Mouse (Mus musculus) hindbrain, embryonic 16.5 days (tissue): ENCODE results near the gene Gm21518. TPM values are rescaled to one million over a fixed set of nuclear protein-coding genes. Genes with fewer than 3 reads are reported as not detected.
"Not testable (repeated sequence)": the region's sequence is repeated elsewhere in the genome, so short reads cannot be mapped to it uniquely, and the experiment has no call there.

Experiments
- ATAC-seq: fragments of 200-750 bp; cut with Nextera tagmentation; 2 replicates; pipeline ENCODE4 v1.8.0; 2017; ENCODE audit warnings: moderate TSS enrichment, moderate library complexity
- H3K27ac ChIP-seq: fragments of 300-500 bp; sonication (generic); 2 replicates; pipeline ENCODE4 v1.5.1; 2014; ENCODE audit warnings: low read depth, mild to moderate bottlenecking, control low read depth, low read length, moderate library complexity
- H3K27me3 ChIP-seq: fragments of 300-500 bp; sonication (generic); replicated peaks from 2 replicates; pipeline ENCODE4 v1.6.1; 2014; ENCODE audit warnings: low read length; ENCODE audit not compliant: control insufficient read depth, insufficient read depth
- H3K36me3 ChIP-seq: fragments of 300-500 bp; sonication (generic); 2 replicates; pipeline ENCODE4 v1.6.1; 2014; ENCODE audit warnings: mild to moderate bottlenecking, low read length, moderate library complexity, mixed read lengths; ENCODE audit not compliant: control insufficient read depth, insufficient read depth
- H3K4me1 ChIP-seq: fragments of 300-500 bp; sonication (generic); 2 replicates; pipeline ENCODE4 v1.6.1; 2014; ENCODE audit warnings: low read depth, low read length; ENCODE audit not compliant: control insufficient read depth, insufficient read depth
- H3K4me2 ChIP-seq: fragments of 300-500 bp; sonication (generic); 2 replicates; pipeline ENCODE4 v1.6.1; 2014; ENCODE audit warnings: mild to moderate bottlenecking, low read length, control low read depth, moderate library complexity
- H3K4me3 ChIP-seq: fragments of 300-500 bp; sonication (generic); 2 replicates; pipeline ENCODE4 v1.5.1; 2014; ENCODE audit warnings: mild to moderate bottlenecking, low read length, control low read depth, moderate library complexity
- H3K9ac ChIP-seq: fragments of 300-500 bp; sonication (generic); 2 replicates; pipeline ENCODE4 v1.6.1; 2014; ENCODE audit warnings: low read depth, mild to moderate bottlenecking, control low read depth, low read length, moderate library complexity
- H3K9me3 ChIP-seq: fragments of 300-500 bp; sonication (generic); 2 replicates; pipeline ENCODE4 v1.6.1; 2014; ENCODE audit warnings: mild to moderate bottlenecking, low read length, moderate library complexity; ENCODE audit not compliant: control insufficient read depth
- WGBS: fragments of 180-500 bp; shearing (Covaris S2); extraction: QIAGEN DNeasy Blood & Tissue Kit; methylation state at CpG from one replicate; pipeline ENCODE4 v1.1.7; 2014; 5-methylcytosine and 5-hydroxymethylcytosine counted together
- polyA plus RNA-seq: library from polyadenylated mRNA; unstranded; fragments of >200 nt; fragmentation: Nextera tagmentation; extraction: Ambion mirVana; gene quantifications from 2 replicates; pipeline ENCODE4 v1.2.1, GENCODE M21; 2015

The Gm21518 gene
- polyA plus RNA-seq: not detected in 2 replicates

DNA sequence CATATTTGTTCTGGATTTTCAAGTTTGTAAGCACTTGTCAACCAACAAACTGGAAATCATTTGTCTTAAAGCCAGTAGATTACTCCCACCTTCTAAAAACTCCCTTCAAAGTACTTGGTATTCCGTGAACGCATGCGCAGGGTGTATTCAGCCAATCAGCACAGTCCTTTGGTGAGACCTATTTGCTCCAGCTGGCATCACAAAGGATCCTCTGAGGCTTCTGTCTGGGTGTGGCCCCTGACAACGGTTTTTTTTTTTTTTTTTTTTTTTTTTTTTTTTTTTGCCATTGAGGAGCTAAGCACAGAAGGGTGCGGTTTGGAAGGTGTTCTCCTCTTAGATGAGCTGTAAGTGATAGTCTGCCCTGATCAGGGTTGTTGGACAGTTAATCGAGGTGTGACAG lies at the start of gene Gm21518:
Gene Gm21518, plus strand, starts transcription at position 301 of the 400 bp plus-strand sequence.
- H3K4me1 ChIP-seq, ATAC-seq, H3K27ac ChIP-seq: not testable (repeated sequence)

More for the DNA sequence above, at the start of gene Gm21518:
- not testable (repeated sequence) for H3K9me3 ChIP-seq, H3K4me3 ChIP-seq, H3K4me2 ChIP-seq, H3K36me3 ChIP-seq, H3K9ac ChIP-seq, H3K27me3 ChIP-seq
- WGBS: no CpG with 5 or more reads among the region's 6 CpGs
